Mouse (Mus musculus) ovary, adult 18-20 months (tissue): ENCODE data around the gene Krtap4-9.
"Not testable (repeated sequence)": the region's sequence is repeated elsewhere in the genome, so short reads cannot be mapped to it uniquely, and the experiment has no call there.

Source experiments
- DNase-seq: peaks from one replicate; pipeline ENCODE4 v3.0.0; 2022; ENCODE audit warnings: low spot score, mixed read lengths

Krtap4-9 gene

DNA sequence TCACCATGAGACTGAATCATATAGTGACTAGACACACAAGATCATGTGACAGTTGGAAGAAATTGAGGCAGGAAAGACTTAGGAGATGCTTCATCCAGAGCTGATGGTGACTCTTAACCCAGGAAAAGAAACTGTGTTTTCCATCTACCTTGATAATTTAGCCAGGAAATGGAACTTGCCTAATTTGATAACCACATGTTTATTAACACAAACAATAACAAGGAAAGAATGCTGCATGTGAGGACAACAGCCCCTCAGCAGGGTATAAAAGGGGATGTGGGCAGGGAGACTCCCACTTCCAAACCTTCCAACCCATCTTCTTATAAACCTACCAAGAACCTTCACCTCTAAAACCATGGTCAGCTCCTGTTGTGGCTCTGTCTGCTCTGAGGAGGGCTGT lies at the start of gene Krtap4-9:
TSS of gene Krtap4-9 (plus strand) at position 301 of the 400 bp plus-strand sequence.
- not testable (repeated sequence) for DNase-seq

- no peak for DNase-seq
Measured at GRCm38 (mm10) chr11:99743985-99744384, 41.0 kb upstream of the Krtap4-9 start.

DNA sequence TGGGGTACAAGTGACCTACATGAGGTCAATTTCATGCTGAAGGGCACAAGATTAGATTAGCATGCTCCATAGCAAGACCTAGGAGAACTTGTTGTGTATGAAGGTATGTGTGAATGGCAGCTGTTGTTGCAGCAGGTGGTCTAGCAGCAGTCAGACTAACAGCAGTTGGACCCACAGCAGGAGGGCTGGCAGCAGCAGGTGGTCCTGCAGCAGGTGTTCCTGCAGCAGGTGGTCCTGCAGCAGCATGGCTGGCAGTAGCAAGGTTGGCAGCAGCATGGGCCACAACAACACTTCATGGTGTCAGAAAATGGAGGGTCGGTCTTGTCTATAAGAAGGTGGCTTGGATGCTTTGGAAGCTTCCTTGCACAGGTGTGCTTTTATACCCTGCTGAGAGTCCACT lies 26.1 kb upstream of the Krtap4-9 start:
- no peak for DNase-seq

GRCm38 (mm10) chr11:99768410-99768809 lies 16.6 kb upstream of the Krtap4-9 start:
- no peak for DNase-seq

DNA sequence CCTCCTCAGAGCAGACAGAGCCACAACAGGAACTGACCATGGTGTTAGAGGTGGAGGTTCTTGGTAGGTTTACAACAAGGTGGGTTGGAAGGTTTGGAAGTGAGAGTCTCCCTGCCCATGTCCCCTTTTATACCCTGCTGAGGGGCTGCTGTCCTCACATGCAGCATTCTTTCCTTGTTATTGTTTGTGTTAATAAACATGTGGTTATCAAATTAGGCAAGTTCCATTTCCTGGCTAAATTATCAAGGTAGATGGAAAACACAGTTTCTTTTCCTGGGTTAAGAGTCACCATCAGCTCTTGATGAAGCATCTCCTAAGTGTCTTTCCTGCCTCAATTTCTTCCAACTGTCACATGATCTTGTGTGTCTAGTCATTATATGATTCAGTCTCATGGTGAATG lies 12.2 kb upstream of the Krtap4-9 start, which contains the start of gene Gm11595:
TSS of gene Gm11595 (minus strand) at position 101 of the 400 bp plus-strand sequence.
- not testable (repeated sequence) for DNase-seq

- no peak for DNase-seq
Measured at GRCm38 (mm10) chr11:99778401-99778800, 6.6 kb upstream of the Krtap4-9 start.

- DNase-seq = no peak
Measured at GRCm38 (mm10) chr11:99780604-99781003, 4.4 kb upstream of the Krtap4-9 start, which contains the start of gene Krtap4-8. Gene Krtap4-8, minus strand, starts transcription at chr11:99780704.

DNA sequence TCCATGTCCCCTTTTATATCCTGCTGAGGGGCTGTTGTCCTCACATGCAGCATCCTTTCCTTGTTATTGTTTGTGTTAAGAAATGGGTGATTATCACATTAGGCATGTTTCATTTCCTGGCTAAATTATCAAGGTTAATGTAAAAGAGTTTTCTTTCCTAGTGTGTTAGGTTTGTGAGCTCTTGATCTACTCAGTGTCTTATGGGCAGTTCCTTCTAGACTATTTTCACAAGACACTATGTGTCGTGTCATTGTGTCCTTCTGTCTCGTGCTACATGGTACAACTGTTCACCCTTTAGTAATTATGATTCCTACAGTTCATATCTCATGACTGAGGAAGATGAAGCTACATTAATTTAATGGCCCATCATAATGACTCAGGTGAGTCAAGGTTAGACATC lies 8.4 kb downstream of the Krtap4-9 start, which contains the start of gene Gm11596:
TSS of gene Gm11596 (minus strand) at position 101 of the 400 bp plus-strand sequence.
- no peak for DNase-seq

GRCm38 (mm10) chr11:99798832-99799231 lies 13.8 kb downstream of the Krtap4-9 start, which contains the start of gene Gm11569:
Gene Gm11569, minus strand, starts transcription at chr11:99798932.
- not testable (repeated sequence) for DNase-seq

DNA sequence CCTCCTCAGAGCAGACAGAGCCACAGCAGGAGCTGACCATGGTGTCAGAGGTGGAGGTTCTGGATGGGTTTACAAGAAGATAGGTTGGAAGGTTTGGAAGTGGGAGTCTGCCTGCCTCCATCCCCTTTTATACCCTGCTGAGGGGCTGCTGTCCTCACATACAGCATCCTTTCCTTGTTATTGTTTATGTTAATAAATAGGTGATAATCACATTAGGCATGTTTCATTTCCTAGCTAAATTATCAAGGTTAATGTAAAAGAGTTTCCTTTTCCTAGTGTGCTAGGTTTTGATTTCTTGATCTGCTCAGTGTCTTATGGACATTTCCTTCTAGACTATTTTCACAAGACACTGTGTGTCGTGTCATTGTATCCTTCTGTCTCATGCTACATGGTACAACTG lies 19.3 kb downstream of the Krtap4-9 start, which contains the start of gene Gm11554:
TSS of gene Gm11554 (minus strand) at position 101 of the 400 bp plus-strand sequence.
- DNase-seq = not testable (repeated sequence)

GRCm38 (mm10) chr11:99809792-99810191 lies 24.8 kb downstream of the Krtap4-9 start, which contains the start of gene Krtap4-13:
Gene Krtap4-13, minus strand, starts transcription at chr11:99809892.
- DNase-seq = not testable (repeated sequence)

- not testable (repeated sequence) for DNase-seq
Measured at GRCm38 (mm10) chr11:99815566-99815965, 30.6 kb downstream of the Krtap4-9 start, which contains the start of gene Gm11564. Gene Gm11564, minus strand, starts transcription at chr11:99815666.
